Mouse (Mus musculus) liver, embryonic 15.5 days (tissue): ENCODE results near the gene Aldh3a2. TPM values are rescaled to one million over a fixed set of nuclear protein-coding genes. Genes with fewer than 3 reads are reported as not detected.

Experiments
- ATAC-seq: fragments of 200-750 bp; cut with Nextera tagmentation; 2 replicates; pipeline ENCODE4 v1.8.0; 2017; ENCODE audit warnings: moderate number of reproducible peaks, mild to moderate bottlenecking, moderate library complexity; ENCODE audit not compliant: insufficient read depth
- H3K27ac ChIP-seq: fragments of 300-500 bp; sonication (generic); replicated peaks from 2 replicates; pipeline ENCODE4 v1.5.1; 2015; ENCODE audit warnings: mild to moderate bottlenecking, inconsistent platforms
- H3K27me3 ChIP-seq: fragments of 300-500 bp; sonication (generic); 2 replicates; pipeline ENCODE4 v1.6.1; 2015; ENCODE audit warnings: mild to moderate bottlenecking, inconsistent platforms
- H3K36me3 ChIP-seq: fragments of 300-500 bp; sonication (generic); replicated peaks from 2 replicates; pipeline ENCODE4 v1.6.1; 2015; ENCODE audit warnings: moderate library complexity, mild to moderate bottlenecking, inconsistent platforms
- H3K4me1 ChIP-seq: fragments of 300-500 bp; sonication (generic); replicated peaks from 2 replicates; pipeline ENCODE4 v1.6.1; 2015; ENCODE audit warnings: inconsistent platforms
- H3K4me2 ChIP-seq: fragments of 300-500 bp; sonication (generic); 2 replicates; pipeline ENCODE4 v1.6.1; 2015; ENCODE audit warnings: moderate library complexity, mild to moderate bottlenecking, inconsistent platforms
- H3K4me3 ChIP-seq: fragments of 300-500 bp; sonication (generic); replicated peaks from 2 replicates; pipeline ENCODE4 v1.5.1; 2015; ENCODE audit warnings: mild to moderate bottlenecking, inconsistent platforms
- H3K9ac ChIP-seq: fragments of 300-500 bp; sonication (generic); 2 replicates; pipeline ENCODE4 v1.6.1; 2015; ENCODE audit warnings: moderate library complexity, mild to moderate bottlenecking, inconsistent platforms
- H3K9me3 ChIP-seq: fragments of 300-500 bp; sonication (generic); replicated peaks from 2 replicates; pipeline ENCODE4 v1.6.1; 2016; ENCODE audit warnings: inconsistent platforms
- WGBS: fragments of 180-500 bp; shearing (Covaris S2); methylation state at CpG from one replicate; pipeline ENCODE4 v1.1.7; 2015; ENCODE audit warnings: mixed read lengths; ENCODE audit not compliant: insufficient replicate concordance; 5-methylcytosine and 5-hydroxymethylcytosine counted together
- polyA plus RNA-seq: library from polyadenylated mRNA; unstranded; fragments of >200 nt; fragmentation: Nextera tagmentation; extraction: Ambion mirVana; gene quantifications from 2 replicates; pipeline ENCODE4 v1.2.1, GENCODE M21; 2015

Gene Aldh3a2
- polyA plus RNA-seq, 1 experiment from 2014 or later, result 32.4 TPM

DNA sequence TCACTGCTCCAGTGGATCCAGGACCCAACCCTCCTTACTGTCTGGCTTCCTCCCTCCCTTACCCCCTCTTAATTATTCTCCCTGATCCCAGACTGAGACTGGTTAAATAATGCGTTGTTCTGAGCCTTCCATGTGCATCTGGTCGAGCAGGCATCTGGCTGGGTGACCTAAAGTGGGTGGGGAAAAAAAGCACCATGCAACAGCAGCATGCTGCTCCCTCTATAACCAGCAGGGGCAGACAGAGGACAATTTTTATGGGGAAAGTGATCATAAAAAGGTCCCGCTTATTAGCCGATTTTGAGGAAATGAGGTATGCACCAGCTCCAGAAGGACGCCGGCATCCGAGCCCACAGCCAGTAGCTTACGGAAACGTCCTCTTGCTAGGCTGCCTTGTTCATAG lies 35.9 kb downstream of the Aldh3a2 start:
- H3K9ac ChIP-seq, result no peak overlapping the region
- H3K4me3 ChIP-seq, result no peak overlapping the region
- WGBS, result 10% methylated on average over 9 of the region's 9 CpGs
- ATAC-seq, result no peak
- no peaks in the 10 kb centered on the region for H3K36me3 ChIP-seq
- no peaks in the 10 kb centered on the region for H3K9me3 ChIP-seq
- H3K4me2 ChIP-seq, result no peak overlapping the region
- H3K27me3 ChIP-seq, result peaks cover 7% of the 10 kb centered on the region; the same call in 1 of the 2 replicates
- H3K4me1 ChIP-seq, result peaks cover under 1% of the 10 kb centered on the region; the same call in 1 of the 2 replicates
- H3K27ac ChIP-seq, result no peak overlapping the region

DNA sequence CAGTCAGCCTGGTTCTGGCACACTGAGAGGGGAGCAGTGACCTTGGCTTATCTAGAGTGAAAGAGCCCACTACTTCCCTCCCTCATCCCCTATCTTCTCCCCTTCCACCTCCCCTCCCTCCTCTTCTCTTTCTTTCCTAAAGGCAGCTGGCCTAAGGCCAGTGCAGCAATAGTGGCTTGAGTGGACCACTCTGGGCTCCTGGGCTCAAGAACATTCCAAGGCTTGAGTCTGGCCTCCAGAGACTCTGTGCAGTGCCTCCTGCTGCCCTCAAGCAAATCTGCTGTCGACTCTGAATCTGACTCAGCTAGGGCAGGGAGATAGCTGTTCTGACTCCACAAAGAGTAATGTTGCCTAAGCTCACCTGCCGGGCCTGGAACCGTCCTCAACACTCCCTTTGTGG lies 38.9 kb downstream of the Aldh3a2 start:
- WGBS, result 55% methylated on average over 3 of the region's 3 CpGs
- peaks cover 7% of the 10 kb centered on the region; the same call in 1 of the 2 replicates for H3K27me3 ChIP-seq
- H3K4me2 ChIP-seq, result no peak overlapping the region
- no peak overlapping the region for H3K4me3 ChIP-seq
- peaks cover 5% of the 10 kb centered on the region; the same call in 1 of the 2 replicates for H3K4me1 ChIP-seq
- ATAC-seq, result no peak
- no peaks in the 10 kb centered on the region for H3K9me3 ChIP-seq
- H3K9ac ChIP-seq, result no peak overlapping the region
- no peak overlapping the region for H3K27ac ChIP-seq
- H3K36me3 ChIP-seq, result no peaks in the 10 kb centered on the region

DNA sequence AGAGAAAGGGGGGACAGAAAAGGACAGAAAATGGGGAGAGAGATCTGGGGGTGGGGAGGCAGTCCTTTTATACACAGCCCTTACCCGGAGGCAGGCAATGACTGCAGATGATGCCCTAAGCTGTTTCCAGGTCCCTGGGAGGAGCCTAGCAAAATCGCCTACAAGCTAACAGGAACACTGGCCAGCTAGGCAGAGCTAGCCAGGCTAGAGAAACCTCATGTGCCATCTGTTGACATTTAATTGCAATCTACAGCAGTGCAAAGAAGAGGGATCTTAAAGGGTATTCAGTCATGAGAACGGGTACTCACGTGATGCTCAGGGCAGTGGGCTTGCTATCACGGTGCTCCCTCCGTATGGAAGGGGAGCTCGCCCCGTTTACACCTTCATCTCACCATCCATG lies 39.4 kb downstream of the Aldh3a2 start:
- Histone ChIP-seq H3K9me3 (no peaks in the 10 kb centered on the region), H3K27ac (no peak overlapping the region), H3K4me1 (peaks cover 7% of the 10 kb centered on the region), H3K4me3 (no peak overlapping the region), H3K9ac (no peak overlapping the region), H3K36me3 (no peaks in the 10 kb centered on the region), H3K4me2 (no peak overlapping the region), H3K27me3 (peaks cover 7% of the 10 kb centered on the region; the same call in 1 of the 2 replicates)
- WGBS, result 65% methylated on average over 8 of the region's 8 CpGs
- no peak for ATAC-seq

DNA sequence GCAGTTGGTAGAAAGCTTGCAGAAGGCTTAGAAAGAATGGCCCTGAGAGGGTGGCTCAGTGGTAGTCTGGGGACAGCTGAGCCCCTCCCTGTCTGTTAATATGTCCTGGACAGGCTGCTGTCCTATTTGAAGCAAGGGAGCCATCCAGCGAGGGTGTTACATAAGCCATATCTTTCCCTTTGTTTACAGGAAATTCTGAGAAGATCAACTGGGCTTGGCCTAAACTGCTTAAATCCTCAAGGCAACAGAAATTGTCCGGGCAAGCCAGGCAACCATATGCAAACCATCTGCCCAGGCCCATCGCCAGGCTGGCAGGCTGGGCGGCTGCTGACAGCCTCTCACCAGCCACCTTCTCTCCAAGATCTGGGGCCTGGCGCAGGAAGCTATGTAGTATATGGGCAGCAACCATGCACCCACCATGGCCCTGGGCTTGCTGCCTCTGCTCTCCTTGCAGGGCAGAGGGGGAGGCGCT lies 41.3 kb downstream of the Aldh3a2 start:
- no peak overlapping the region for H3K4me2 ChIP-seq
- no peaks in the 10 kb centered on the region for H3K9me3 ChIP-seq
- no peak overlapping the region for H3K4me3 ChIP-seq
- peaks cover 11% of the 10 kb centered on the region for H3K4me1 ChIP-seq
- no peaks in the 10 kb centered on the region for H3K36me3 ChIP-seq
- H3K27me3 ChIP-seq, result no peaks in the 10 kb centered on the region; the same call in 1 of the 2 replicates
- ATAC-seq, result no peak
- no peak overlapping the region for H3K27ac ChIP-seq
- H3K9ac ChIP-seq, result no peak overlapping the region
- WGBS, result 72% methylated on average over 6 of the region's 6 CpGs

DNA sequence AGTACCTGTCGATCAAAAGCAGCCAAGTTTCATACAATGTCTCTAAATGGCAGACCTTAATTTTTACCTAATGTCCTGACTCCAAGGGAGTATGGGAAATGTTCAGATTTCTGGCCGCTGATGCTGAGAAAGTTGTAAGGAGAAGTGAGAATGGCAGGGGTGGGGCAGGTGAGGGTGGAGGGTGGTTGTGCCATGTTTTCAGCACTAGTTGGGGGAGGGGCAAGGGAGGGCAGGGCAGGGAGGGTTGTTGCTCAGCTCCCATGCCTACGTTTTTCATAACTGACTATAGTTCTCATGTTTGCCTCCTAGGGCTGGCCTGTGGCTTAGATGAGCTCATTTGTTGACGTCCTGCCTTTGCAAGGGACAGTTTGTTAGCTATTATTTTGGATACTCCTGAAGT lies 41.8 kb downstream of the Aldh3a2 start:
- no peak overlapping the region for H3K9ac ChIP-seq
- H3K27ac ChIP-seq, result no peak overlapping the region
- 65% methylated on average over 4 of the region's 4 CpGs for WGBS
- peaks cover 11% of the 10 kb centered on the region for H3K4me1 ChIP-seq
- no peaks in the 10 kb centered on the region for H3K36me3 ChIP-seq
- no peaks in the 10 kb centered on the region for H3K27me3 ChIP-seq
- H3K4me3 ChIP-seq, result no peak overlapping the region
- H3K9me3 ChIP-seq, result no peaks in the 10 kb centered on the region
- H3K4me2 ChIP-seq, result no peak overlapping the region
- ATAC-seq, result no peak

DNA sequence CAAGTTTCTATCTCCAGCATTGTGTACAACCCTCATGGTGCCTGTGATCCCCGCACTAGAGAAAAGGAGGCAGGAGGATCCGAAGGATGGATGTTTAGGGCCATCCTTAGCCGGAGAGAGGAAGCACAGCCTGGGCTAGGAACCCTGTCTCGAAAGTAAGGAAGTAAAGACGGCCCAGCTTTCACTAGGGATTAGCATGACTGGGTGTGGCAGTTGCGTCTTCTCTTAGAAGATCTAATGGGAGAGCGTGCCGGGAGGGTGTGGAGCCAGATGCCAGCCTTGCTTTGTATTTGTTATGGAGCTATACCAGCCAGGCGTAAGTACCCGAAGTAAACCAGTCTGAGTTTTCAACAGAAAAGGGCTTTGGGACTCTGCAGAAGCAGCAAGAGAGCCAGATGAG lies 42.4 kb downstream of the Aldh3a2 start:
- no peaks in the 10 kb centered on the region for H3K36me3 ChIP-seq
- H3K4me2 ChIP-seq, result no peak overlapping the region
- H3K9ac ChIP-seq, result no peak overlapping the region
- no peaks in the 10 kb centered on the region for H3K9me3 ChIP-seq
- peaks cover 11% of the 10 kb centered on the region for H3K4me1 ChIP-seq
- no peak for ATAC-seq
- WGBS, result 76% methylated on average over 10 of the region's 10 CpGs
- no peak overlapping the region for H3K4me3 ChIP-seq
- H3K27ac ChIP-seq, result no peak overlapping the region
- no peaks in the 10 kb centered on the region for H3K27me3 ChIP-seq

DNA sequence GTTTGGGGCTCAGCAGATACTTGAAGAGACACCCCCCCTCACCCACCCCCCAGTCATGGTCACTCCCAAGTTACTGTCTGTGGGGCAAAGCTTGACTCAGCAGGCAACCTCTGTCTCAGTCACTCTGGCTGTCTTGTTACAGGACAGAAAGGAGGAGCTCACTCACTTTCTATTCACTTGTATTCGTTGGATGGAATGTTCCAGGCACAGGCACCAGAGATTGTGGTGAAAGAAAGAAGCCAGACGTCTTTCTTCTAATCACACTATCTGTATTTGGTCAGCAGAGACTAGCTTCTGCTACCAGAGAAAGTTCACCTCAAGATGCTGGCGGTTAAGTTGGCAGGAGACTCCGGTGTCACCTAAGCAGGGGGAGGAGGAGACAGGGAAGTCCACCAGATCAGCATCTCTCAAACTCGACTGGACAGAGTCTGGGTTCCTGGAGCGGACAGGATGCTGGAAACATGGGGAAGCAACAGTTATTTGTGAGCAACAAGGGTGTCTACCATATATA lies 43.0 kb downstream of the Aldh3a2 start:
- H3K4me1 ChIP-seq, result peaks cover 11% of the 10 kb centered on the region
- H3K36me3 ChIP-seq, result no peaks in the 10 kb centered on the region
- H3K4me3 ChIP-seq, result no peak overlapping the region
- WGBS, result 53% methylated on average over 6 of the region's 6 CpGs
- ATAC-seq, result no peak
- H3K27me3 ChIP-seq, result no peaks in the 10 kb centered on the region
- no peaks in the 10 kb centered on the region for H3K9me3 ChIP-seq
- H3K27ac ChIP-seq, result no peak overlapping the region
- no peak overlapping the region for H3K4me2 ChIP-seq
- no peak overlapping the region for H3K9ac ChIP-seq

DNA sequence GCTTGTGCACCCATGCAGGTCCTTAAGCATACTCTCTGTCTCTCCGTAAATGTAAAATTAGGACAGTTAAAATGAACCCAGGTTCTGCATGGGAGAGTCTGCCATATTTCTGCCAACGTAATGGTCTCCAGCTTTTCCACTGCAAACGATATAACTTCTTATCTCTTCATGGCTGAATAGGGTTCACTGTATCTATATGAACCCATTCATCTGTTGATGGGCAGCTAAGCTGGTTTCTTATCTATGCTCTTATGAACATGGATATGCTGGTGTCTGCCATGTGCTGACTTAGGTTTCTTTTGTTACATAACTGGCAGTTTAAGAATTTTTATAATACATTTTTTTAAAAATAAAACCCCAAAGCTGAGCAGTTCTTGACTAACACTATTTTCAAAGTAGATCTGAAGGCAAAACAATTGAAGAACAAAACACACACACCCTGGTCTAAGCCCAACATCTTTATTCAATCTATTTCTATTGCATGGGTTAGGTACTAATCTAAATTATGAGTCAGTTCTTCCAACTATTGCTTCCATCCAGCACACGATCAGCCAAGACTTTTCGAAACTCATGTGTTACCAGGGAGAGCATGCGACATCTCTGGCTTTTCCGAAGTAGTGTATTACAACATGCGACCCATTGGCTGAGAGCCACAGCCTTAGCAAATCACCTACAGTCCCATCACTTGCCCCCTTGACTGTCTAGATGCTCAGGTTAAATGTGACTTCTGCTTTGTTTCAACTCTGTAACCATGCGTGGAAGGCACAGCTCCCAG lies 44.1 kb downstream of the Aldh3a2 start:
- H3K9me3 ChIP-seq, result no peaks in the 10 kb centered on the region
- no peak for ATAC-seq
- H3K27me3 ChIP-seq, result no peaks in the 10 kb centered on the region
- H3K4me3 ChIP-seq, result no peak overlapping the region
- no peak overlapping the region for H3K27ac ChIP-seq
- H3K36me3 ChIP-seq, result no peaks in the 10 kb centered on the region
- WGBS, result 63% methylated on average over 9 of the region's 9 CpGs
- no peak overlapping the region for H3K4me2 ChIP-seq
- H3K4me1 ChIP-seq, result peaks cover 11% of the 10 kb centered on the region
- no peak overlapping the region for H3K9ac ChIP-seq

DNA sequence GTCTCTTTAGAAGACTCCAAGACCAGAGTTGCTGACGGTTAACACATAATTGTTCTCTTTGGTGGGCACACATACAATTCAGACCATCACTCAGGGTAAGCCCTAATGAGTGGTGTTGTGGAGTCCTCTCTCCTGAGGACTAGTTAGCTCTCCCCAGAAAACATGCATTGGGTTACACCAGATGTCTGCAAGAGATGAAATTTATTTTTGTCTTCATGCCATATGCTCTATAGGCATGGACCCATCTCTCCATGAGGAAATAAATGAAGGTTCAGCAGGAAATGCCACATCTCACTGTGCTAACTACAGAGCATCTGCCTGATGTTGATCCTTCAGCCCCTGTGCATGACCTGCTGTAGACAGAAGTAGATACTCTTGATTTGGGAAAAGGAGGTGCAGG lies 45.3 kb downstream of the Aldh3a2 start:
- H3K4me3 ChIP-seq, result no peak overlapping the region
- H3K4me1 ChIP-seq, result peaks cover 11% of the 10 kb centered on the region
- H3K36me3 ChIP-seq, result no peaks in the 10 kb centered on the region
- H3K9ac ChIP-seq, result no peak overlapping the region
- H3K27ac ChIP-seq, result no peak overlapping the region
- no peak for ATAC-seq
- no peaks in the 10 kb centered on the region for H3K9me3 ChIP-seq
- 66% methylated on average over 1 of the region's 1 CpGs for WGBS
- no peak overlapping the region for H3K4me2 ChIP-seq
- H3K27me3 ChIP-seq, result no peaks in the 10 kb centered on the region

DNA sequence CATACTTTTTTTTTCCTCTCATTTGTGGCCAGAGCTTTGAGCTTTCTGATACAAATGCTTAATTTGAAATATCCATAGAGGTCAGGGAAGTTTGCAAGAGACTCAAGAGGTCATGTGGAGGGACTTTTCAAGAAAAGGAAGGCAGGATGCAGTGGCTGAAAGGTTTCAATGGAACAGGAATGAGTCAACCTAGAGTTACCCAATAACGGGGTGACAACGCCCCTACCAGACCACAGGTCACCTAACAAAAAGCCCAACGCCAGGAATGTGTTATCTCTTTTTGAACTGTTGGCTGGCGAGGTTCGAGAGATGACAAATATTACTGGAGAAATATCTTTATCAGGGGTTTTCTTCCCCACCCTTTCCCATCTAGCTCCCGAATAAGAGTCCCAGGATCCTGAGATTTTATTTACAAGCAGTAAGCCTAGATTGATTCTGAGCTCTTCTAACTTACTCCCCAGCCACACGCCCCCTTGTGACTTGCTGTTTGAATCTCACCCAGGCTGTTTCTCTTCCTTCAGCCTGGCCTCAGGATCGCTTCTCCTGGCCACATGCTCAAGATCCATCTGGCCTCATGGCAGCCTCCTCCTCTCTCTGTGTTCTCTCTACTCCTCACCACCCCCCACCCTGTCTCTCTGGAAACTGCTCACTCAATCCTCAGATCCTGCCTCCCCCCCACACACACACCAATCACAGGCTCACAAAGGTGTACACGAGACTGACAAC lies 46.9 kb downstream of the Aldh3a2 start:
- Histone ChIP-seq H3K4me2 (0 out of 2 replicates have a peak overlapping the region, but pooled peaks have one; percentile 1), H3K9me3 (no peaks in the 10 kb centered on the region), H3K9ac (no peak overlapping the region), H3K36me3 (no peaks in the 10 kb centered on the region), H3K27me3 (no peaks in the 10 kb centered on the region), H3K27ac (no peak overlapping the region), H3K4me3 (no peak overlapping the region), H3K4me1 (peaks cover 6% of the 10 kb centered on the region)
- ATAC-seq, result no peak
- WGBS, result 46% methylated on average over 9 of the region's 9 CpGs

DNA sequence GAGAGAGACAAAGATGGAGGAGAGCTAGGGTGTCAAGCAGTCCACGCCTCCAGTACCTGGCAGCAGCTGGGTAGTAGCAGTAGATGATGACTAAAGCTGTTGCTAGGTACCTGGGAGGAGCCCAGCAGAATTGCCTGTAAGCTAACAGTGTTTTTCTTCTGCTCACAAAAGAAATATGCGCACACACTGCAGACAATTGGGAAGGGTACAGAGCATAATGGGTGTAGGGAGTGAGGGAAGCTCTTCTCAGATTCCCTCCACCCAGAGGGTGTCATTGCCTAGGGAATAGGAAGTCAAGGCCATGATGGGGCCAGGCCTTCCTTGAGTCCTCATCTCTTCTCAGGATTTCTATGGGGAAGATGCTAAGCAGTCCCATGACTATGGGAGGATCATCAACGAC lies 51.3 kb downstream of the Aldh3a2 start:
- ATAC-seq, result no peak
- 63% methylated on average over 3 of the region's 3 CpGs for WGBS

More for the DNA sequence above, 51.3 kb downstream of the Aldh3a2 start:
- no peak overlapping the region for H3K4me2 ChIP-seq
- no peak overlapping the region for H3K9ac ChIP-seq
- H3K4me3 ChIP-seq, result no peak overlapping the region
- H3K4me1 ChIP-seq, result no peaks in the 10 kb centered on the region
- H3K9me3 ChIP-seq, result no peaks in the 10 kb centered on the region
- peaks cover 29% of the 10 kb centered on the region for H3K27me3 ChIP-seq
- H3K36me3 ChIP-seq, result no peaks in the 10 kb centered on the region
- H3K27ac ChIP-seq, result no peak overlapping the region
